Mouse (Mus musculus): ENCODE results near the gene Nr1i3. TPM values are rescaled to one million over a fixed set of nuclear protein-coding genes. Genes with fewer than 3 reads are reported as not detected.
"Not testable (repeated sequence)": the region's sequence is repeated elsewhere in the genome, so short reads cannot be mapped to it uniquely, and the experiment has no call there.

Nr1i3 gene
- total RNA-seq, 2 experiments from 2014 or later, result 0.12 TPM; not detected in 1

GRCm38 (mm10) chr1:171229750-171230149 lies 16.0 kb downstream of the Nr1i3 start:
- no peak for DNase-seq (ENCODE audit: low spot score in 2 of 2)

GRCm38 (mm10) chr1:171230215-171230614 lies 16.4 kb downstream of the Nr1i3 start:
- DNase-seq (ENCODE audit: low spot score in 2 of 2), result no peak

GRCm38 (mm10) chr1:171231844-171232243 lies 18.1 kb downstream of the Nr1i3 start:
- DNase-seq (ENCODE audit: low spot score in 2 of 2), result no peak

- DNase-seq (ENCODE audit: low spot score in 2 of 2), result no peak
Measured at GRCm38 (mm10) chr1:171232348-171232747, 18.6 kb downstream of the Nr1i3 start.

- no peak for DNase-seq (ENCODE audit: low spot score in 2 of 2)
Measured at GRCm38 (mm10) chr1:171232800-171233730, 19.3 kb downstream of the Nr1i3 start.

- DNase-seq (ENCODE audit: low spot score in 2 of 2), result no peak
Measured at GRCm38 (mm10) chr1:171234126-171234525, 20.4 kb downstream of the Nr1i3 start, which contains the start of gene Fcer1g. Fcer1g (minus strand) TSS chr1:171234365.

- DNase-seq (ENCODE audit: low spot score in 2 of 2), result no peak
Measured at GRCm38 (mm10) chr1:171234538-171234937, 20.8 kb downstream of the Nr1i3 start.

GRCm38 (mm10) chr1:171235791-171236190 lies 22.0 kb downstream of the Nr1i3 start:
- no peak for DNase-seq (ENCODE audit: low spot score in 2 of 2)

- DNase-seq (ENCODE audit: low spot score in 2 of 2), result no peak
Measured at GRCm38 (mm10) chr1:171237438-171237837, 23.7 kb downstream of the Nr1i3 start.

GRCm38 (mm10) chr1:171238463-171238862 lies 24.7 kb downstream of the Nr1i3 start:
- no peak for DNase-seq (ENCODE audit: low spot score in 2 of 2)

- DNase-seq (ENCODE audit: low spot score in 2 of 2), result no peak
Measured at GRCm38 (mm10) chr1:171239992-171240744, 26.4 kb downstream of the Nr1i3 start.

GRCm38 (mm10) chr1:171240911-171241310 lies 27.1 kb downstream of the Nr1i3 start:
- no peak for DNase-seq (ENCODE audit: low spot score in 2 of 2)

- DNase-seq (ENCODE audit: low spot score in 2 of 2), result not testable (repeated sequence)
Measured at GRCm38 (mm10) chr1:171241952-171242351, 28.2 kb downstream of the Nr1i3 start.

- DNase-seq (ENCODE audit: low spot score in 2 of 2), result no peak
Measured at GRCm38 (mm10) chr1:171245353-171245752, 31.6 kb downstream of the Nr1i3 start.

- peak; percentile 97 to 99 for DNase-seq (ENCODE audit: low spot score in 2 of 2)
Measured at GRCm38 (mm10) chr1:171246709-171247452, 33.1 kb downstream of the Nr1i3 start.

- DNase-seq (ENCODE audit: low spot score in 2 of 2), result no peak
Measured at GRCm38 (mm10) chr1:171247453-171247841, 33.7 kb downstream of the Nr1i3 start.

- no peak for DNase-seq (ENCODE audit: low spot score in 2 of 2)
Measured at GRCm38 (mm10) chr1:171247916-171248315, 34.1 kb downstream of the Nr1i3 start.

GRCm38 (mm10) chr1:171248386-171249226 lies 34.8 kb downstream of the Nr1i3 start:
- no peak for DNase-seq (ENCODE audit: low spot score in 2 of 2)

- peak; percentile 60 to 64 for DNase-seq (ENCODE audit: low spot score in 2 of 2)
Measured at GRCm38 (mm10) chr1:171249913-171250600, 36.3 kb downstream of the Nr1i3 start, which contains the start of gene Adamts4. Adamts4 (plus strand) TSS chr1:171250421.
